Mouse (Mus musculus) liver, adult 2 months (tissue): ENCODE measurements around the gene Gfod1.

Source experiments
- CTCF ChIP-seq: fragments of 200-500 bp; IDR thresholded peaks from 2 replicates; pipeline ENCODE4 v1.5.1; 2011; ENCODE audit warnings: low read depth, low read length, control low read depth
- POLR2A ChIP-seq: fragments of 200-500 bp; IDR thresholded peaks from 2 replicates; pipeline ENCODE4 v1.6.1; 2011; ENCODE audit warnings: low read length, control low read depth; ENCODE audit not compliant: insufficient read depth; ENCODE audit errors: extremely low read depth

- TF ChIP-seq CTCF (no peak), POLR2A (no peak)
Measured at GRCm38 (mm10) chr13:43176676-43177075, 127.3 kb downstream of the Gfod1 start.
